Mouse (Mus musculus): Measurements from ENCODE around the gene Cfap69. TPM values are rescaled to one million over a fixed set of nuclear protein-coding genes. Genes with fewer than 3 reads are reported as not detected.

Gene Cfap69
- 0.35 and 0.54 TPM in 2 replicates for polyA plus RNA-seq (2012; rRNA removed)

DNA sequence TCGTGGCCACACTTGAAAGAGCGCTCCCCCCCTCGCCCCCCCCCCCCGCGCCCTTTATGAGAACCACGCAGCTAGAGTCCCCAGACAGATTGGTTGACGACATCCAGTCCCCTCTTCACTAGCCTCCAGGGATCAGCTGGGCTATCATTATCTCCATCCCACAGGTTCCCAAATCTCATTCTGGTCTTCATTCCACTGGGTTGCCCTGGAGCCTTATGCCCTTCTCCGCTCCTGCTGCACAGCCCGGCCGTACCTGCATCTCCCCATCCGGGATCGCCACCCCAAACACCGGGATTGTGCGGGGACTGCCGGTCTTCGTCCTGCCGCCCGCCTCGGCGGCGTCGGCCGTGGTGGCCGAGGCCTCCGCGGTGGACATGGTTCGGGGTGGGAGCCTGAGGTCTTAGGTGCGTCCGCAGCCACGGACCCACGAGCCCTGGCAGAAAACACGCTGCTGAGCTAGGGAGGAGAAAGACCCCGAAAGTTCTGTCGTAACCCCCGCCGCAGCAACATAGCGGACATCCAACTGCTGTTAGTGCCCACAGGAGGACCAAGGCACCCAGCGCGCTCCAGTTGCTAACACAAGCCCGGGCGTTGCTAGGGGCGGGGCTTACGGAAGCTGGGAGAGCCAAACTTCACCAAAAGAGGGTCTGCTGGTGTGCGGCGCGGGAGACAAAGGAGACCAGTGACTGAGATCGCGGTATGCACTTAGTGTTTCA, at the start of gene Cfap69:
Gene Cfap69 (minus strand): TSS at position 585 of the 716 bp plus-strand sequence.

DNA sequence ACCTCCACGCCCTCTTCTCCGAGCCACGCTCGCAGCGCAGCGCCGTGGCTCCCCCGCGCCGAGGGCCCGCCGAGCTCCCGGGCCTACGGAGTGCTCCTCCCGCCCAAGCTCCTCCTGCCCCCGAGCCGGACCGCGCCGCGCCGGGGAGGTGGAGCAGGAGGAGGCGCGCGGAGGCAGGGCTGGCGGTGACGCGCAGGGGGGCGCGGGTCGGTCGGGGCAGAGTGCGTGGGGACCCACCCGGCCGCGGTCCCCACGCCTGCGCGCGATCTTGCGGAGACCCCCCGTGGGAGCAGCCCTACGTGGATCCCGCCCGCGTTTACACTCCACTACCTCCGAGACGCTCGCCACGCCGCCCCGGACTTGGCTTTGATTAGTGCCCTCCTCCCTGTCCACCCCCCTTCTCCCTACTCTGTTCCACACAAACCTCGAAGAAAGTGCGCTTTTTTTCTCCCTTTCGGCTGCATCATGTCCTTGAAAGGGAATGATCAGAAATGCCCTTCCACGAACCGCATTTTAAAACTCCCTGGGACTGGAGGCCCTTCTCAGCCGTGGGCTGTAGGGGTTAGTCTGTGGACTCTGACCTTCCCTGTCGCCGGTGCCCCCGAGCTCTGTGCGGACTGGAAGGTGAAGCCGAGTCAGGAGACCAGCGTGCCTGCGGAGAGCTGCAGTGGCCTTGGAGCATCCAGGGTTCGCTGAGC, 30.1 kb upstream of the Cfap69 start, which contains the start of gene Steap2:
Gene Steap2 (minus strand): TSS at position 623 of the 698 bp plus-strand sequence.

DNA sequence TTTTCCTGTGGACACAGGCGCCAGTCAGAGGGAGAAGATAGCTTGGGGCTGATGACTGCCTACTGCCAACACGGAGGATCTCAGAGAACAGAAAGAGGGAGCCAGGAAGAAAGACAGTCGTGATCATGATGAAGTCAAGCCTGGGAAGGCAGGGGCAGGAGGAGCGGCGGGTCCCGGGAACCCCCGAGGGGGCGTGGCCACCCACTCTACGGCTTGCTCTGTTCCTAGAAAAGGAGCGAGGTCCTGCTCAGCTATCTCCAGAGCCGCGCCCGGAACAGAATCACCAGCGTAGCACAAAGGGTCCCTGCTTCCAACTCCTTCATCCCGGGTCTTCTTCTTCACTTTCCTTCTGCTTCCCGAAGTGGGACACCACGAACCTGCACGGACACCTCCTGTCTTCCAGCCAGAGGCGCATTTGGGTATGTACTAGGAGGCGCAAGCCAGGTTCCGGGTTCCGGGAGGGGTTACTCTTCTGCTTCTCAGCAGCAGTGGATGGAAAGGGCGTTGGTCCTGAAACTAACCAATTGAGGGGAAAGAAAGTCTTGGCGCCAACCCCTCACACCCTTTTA, 90.2 kb downstream of the Cfap69 start, which contains the start of gene Gm8773:
Gene Gm8773 (plus strand): TSS at position 51 of the 569 bp plus-strand sequence.

DNA sequence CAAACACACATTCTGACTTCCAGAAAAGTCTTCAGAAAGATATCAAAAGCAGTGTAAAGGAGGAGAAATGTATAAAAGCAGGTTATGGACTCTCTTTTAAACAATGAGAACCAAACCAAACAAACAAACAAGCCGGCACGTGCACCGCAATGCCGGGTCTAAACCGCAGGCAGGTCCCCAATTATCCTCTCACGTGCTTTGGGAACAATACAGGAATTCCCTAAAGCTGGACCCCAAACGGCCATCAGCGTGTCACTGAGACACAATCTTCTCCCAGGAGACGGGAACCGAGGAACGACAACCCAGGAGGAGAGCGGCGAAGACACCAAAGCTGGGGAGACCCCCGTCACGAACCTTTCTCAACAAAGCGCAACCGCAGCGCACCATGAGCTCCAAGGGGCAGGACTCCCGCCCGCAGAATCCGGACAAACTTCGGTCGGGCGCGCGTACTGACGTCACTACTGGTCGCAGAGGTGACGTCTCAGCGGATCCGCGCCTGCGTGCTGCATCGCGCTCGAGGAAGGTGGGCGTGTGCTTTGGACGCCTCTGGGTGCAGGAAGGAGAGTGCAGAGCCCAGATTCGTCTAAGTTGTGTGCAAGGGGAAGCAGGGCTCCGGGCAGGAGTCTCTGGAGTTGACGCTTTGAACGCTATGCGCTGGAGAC, 104.8 kb downstream of the Cfap69 start, which contains the start of gene Gtpbp10:
Gene Gtpbp10 (minus strand): TSS at position 460 of the 662 bp plus-strand sequence.

Other genes starting within 250 kb of the Cfap69 start
- gene Cdk14, start 243.9 kb downstream of the Cfap69 start, polyA plus RNA-seq (2012; rRNA removed) = 0.74 and 0.82 TPM in 2 replicates
- gene 1700015F17Rik, start 185.1 kb downstream of the Cfap69 start, polyA plus RNA-seq (2012; rRNA removed) = not detected in 2 replicates
- 5.4 and 6.4 TPM in 2 replicates for gene Cldn12, start 149.3 kb downstream of the Cfap69 start, polyA plus RNA-seq (2012; rRNA removed)
- 6.1 and 7.0 TPM in 2 replicates for gene Gtpbp10, start 104.7 kb downstream of the Cfap69 start, polyA plus RNA-seq (2012; rRNA removed)
- 0.17 and 0.18 TPM in 2 replicates for gene Gm8773, start 90.4 kb downstream of the Cfap69 start, polyA plus RNA-seq (2012; rRNA removed)
- gene Steap2, start 30.3 kb upstream of the Cfap69 start, polyA plus RNA-seq (2012; rRNA removed) = 2.9 and 3.1 TPM in 2 replicates
- gene Steap1, start 85.1 kb upstream of the Cfap69 start, polyA plus RNA-seq (2012; rRNA removed) = 2.3 and 2.4 TPM in 2 replicates